ENCODE assay signal across 1 mouse cellular context in the genomic region with DNA sequence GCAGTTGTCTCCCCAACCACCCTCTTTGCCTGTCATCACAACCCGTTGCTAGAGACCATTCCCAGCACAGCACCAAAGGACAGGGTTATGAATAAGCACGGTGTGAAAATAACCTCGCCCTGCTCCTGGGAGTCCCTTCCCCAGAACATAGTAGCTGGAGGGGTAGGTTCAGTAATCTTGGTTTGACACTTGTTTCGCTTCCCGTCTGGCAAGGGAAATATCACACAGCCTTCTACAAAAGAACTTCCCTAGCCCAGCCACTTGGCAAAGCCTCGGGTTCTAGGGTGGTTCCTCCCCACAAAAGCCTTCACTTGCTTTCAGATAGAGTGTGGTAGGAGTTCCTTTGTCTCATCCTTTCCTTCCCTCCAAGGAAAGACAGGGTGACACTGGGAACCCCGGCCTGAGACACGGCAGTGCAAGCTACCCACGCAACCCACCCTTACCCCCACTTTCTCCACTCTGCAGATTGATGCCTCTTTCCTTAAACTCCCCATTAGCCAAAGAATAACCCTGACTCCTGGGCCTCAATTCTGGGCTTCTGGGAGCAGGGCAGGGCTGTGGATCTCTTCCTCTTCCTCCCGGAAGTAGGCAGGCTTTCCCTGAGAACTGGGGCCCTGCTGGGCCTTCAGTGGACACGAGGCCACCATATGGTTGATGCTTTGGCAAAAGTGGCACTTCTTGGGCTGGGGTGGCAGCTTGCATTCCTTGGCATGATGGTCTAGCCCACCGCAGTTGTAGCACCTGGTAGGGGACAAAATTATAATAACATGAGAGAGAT.
TF ChIP-seq lines count a peak whose summit lies in the region.

No protein-coding gene starts in this region.

TF ChIP-seq in MEL, 35 proteins besides CTCF, POLR2A, EP300 and RAD21:
- TF ChIP-seq MYB (IDR thresholded peaks at IDR 0.05; ENCODE audit: low read depth, low read length): no peak
- no peak for TF ChIP-seq MXI1 (IDR thresholded peaks at IDR 0.05; ENCODE audit: low read depth, low read length)
- no peak for TF ChIP-seq MAFK (IDR thresholded peaks at IDR 0.05; ENCODE audit: borderline replicate concordance, low read depth, low read length)
- TF ChIP-seq ETS1 (IDR thresholded peaks at IDR 0.05; ENCODE audit: low read depth, low read length): no peak
- no peak for TF ChIP-seq SMC3 (IDR thresholded peaks at IDR 0.05; ENCODE audit: low read depth, low read length)
- no peak for TF ChIP-seq USF1 (IDR thresholded peaks at IDR 0.05; ENCODE audit: low read depth, low read length)
- no peak for TF ChIP-seq MAZ (IDR thresholded peaks at IDR 0.05; ENCODE audit: low read depth, low read length)
- no peak for TF ChIP-seq GABPA (IDR thresholded peaks at IDR 0.05; ENCODE audit: low read depth, low read length)
- no peak for TF ChIP-seq MEF2A (IDR thresholded peaks at IDR 0.05; ENCODE audit: extremely low read depth, insufficient replicate concordance, low read depth, low read length, poor library complexity, severe bottlenecking)
- TF ChIP-seq ZNF384 (IDR thresholded peaks at IDR 0.05; ENCODE audit: low read depth, low read length): no peak
- 0 out of 2 replicates have a peak, but pooled peaks have one; percentile 11 for TF ChIP-seq NELFE (IDR thresholded peaks at IDR 0.05; ENCODE audit: low read depth, low read length)
- TF ChIP-seq TCF12 (IDR thresholded peaks at IDR 0.05; ENCODE audit: low read depth, low read length): 0 out of 2 replicates have a peak, but pooled peaks have one; percentile 27
- TF ChIP-seq MAX (IDR thresholded peaks at IDR 0.05; ENCODE audit: low read length): peak; percentile 56; the same call in 1 of the 2 replicates
- TF ChIP-seq POLR2AphosphoS5 (IDR thresholded peaks at IDR 0.05; ENCODE audit: borderline replicate concordance, low read depth, low read length): no peak
- 0 out of 2 replicates have a peak, but pooled peaks have one; percentile 7 for TF ChIP-seq GATA1 (IDR thresholded peaks at IDR 0.05; ENCODE audit: low read depth, low read length)
- no peak for TF ChIP-seq ZMIZ1 (IDR thresholded peaks at IDR 0.05; ENCODE audit: low read depth, low read length)
- 0 out of 2 replicates have a peak, but pooled peaks have one; percentile 22 for TF ChIP-seq MYC (IDR thresholded peaks at IDR 0.05; ENCODE audit: low read depth, low read length)
- TF ChIP-seq HCFC1 (IDR thresholded peaks at IDR 0.05; ENCODE audit: low read depth, low read length): 0 out of 2 replicates have a peak, but pooled peaks have one; percentile 36
- TF ChIP-seq TAL1 (IDR thresholded peaks at IDR 0.05; ENCODE audit: low read length): peak; percentile 55
- TF ChIP-seq ELF1 (IDR thresholded peaks at IDR 0.05; ENCODE audit: low read depth, low read length): peak; percentile 59; the same call in 1 of the 2 replicates
- TF ChIP-seq E2F4 (IDR thresholded peaks at IDR 0.05; ENCODE audit: borderline replicate concordance, low read depth, low read length): no peak
- no peak for TF ChIP-seq CHD2 (IDR thresholded peaks at IDR 0.05; ENCODE audit: low read length)
- no peak for TF ChIP-seq UBTF (IDR thresholded peaks at IDR 0.05; ENCODE audit: borderline replicate concordance, insufficient read depth, low read depth, low read length)
